Mouse (Mus musculus) gastrocnemius, postnatal 10 days (tissue): ENCODE data around the gene Cep290. TPM values are rescaled to one million over a fixed set of nuclear protein-coding genes. Genes with fewer than 3 reads are reported as not detected.

Source experiments
- DNase-seq: peaks from one replicate; pipeline ENCODE4 v3.0.0; 2021; ENCODE audit warnings: mixed read lengths
- total RNA-seq, 2 experiments: library from RNA; stranded (reverse); gene quantifications; 2 replicates each; pipeline ENCODE4 v1.2.3; 2021

The Cep290 gene
- total RNA-seq, 2 experiments from 2014 or later = 2.4 to 3.5 TPM

- DNase-seq = no peak
Measured at GRCm38 (mm10) chr10:100590323-100590722, 103.0 kb downstream of the Cep290 start, which contains the start of the genes 4930430F08Rik and 1700017N19Rik. 4930430F08Rik (minus strand) TSS chr10:100590423. 1700017N19Rik (plus strand) TSS chr10:100590484.

- no peak for DNase-seq
Measured at GRCm38 (mm10) chr10:100598339-100598738, 111.0 kb downstream of the Cep290 start.

- no peak for DNase-seq
Measured at GRCm38 (mm10) chr10:100603511-100603910, 116.2 kb downstream of the Cep290 start.

- DNase-seq = no peak
Measured at GRCm38 (mm10) chr10:100604254-100604653, 116.9 kb downstream of the Cep290 start.

- no peak for DNase-seq
Measured at GRCm38 (mm10) chr10:100617233-100617903, 130.0 kb downstream of the Cep290 start.

- DNase-seq = no peak
Measured at GRCm38 (mm10) chr10:100619474-100619873, 132.1 kb downstream of the Cep290 start.

- no peak for DNase-seq
Measured at GRCm38 (mm10) chr10:100620040-100620439, 132.7 kb downstream of the Cep290 start.

GRCm38 (mm10) chr10:100622494-100622893 lies 135.1 kb downstream of the Cep290 start:
- DNase-seq = no peak

Other genes with a start within 250 kb of the Cep290 start
- gene Gm4301, start 151.9 kb upstream of the Cep290 start, total RNA-seq = not detected
- not detected for gene Gm4302, start 146.7 kb upstream of the Cep290 start, total RNA-seq
- not detected for gene Gm4303, start 141.6 kb upstream of the Cep290 start, total RNA-seq
- not detected for gene Gm4305, start 136.5 kb upstream of the Cep290 start, total RNA-seq
- not detected for gene Gm4307, start 126.2 kb upstream of the Cep290 start, total RNA-seq
- not detected for gene Gm4312, start 105.0 kb upstream of the Cep290 start, total RNA-seq
- 10 to 100 TPM in 1 of 2 experiments, 1 to 10 TPM in 1; 9.6 to 12.1 TPM for gene Tmtc3, start 208 bp upstream of the Cep290 start, total RNA-seq
- gene 4930430F08Rik, start 102.9 kb downstream of the Cep290 start, total RNA-seq = 1 to 10 TPM; 7.9 to 8.4 TPM
- not detected for gene 1700017N19Rik, start 102.9 kb downstream of the Cep290 start, total RNA-seq